Mouse (Mus musculus): ENCODE measurements at regions not wholly inside any gene's neighbourhood (a gene's known extent, or its start where the extent isn't known, plus 50 kb on each side); places are given as distances from the start of the nearest gene placed in this dataset.
A peak's percentile ranks its signal among the peaks of the same experiment; 100 is the strongest.

- Histone ChIP-seq H3K9ac (ENCODE audit: low read length) (no peak overlapping the region), H3K27ac (ENCODE audit: low read depth, low read length) (no peak overlapping the region), H3K27me3 (ENCODE audit: control insufficient read depth, insufficient read depth, low read length) (no peaks in the 10 kb centered on the region), H3K4me1 (replicated peaks; ENCODE audit: control insufficient read depth, insufficient read depth, low read length) (peaks cover 8% of the 10 kb centered on the region), H3K36me3 (ENCODE audit: control insufficient read depth, insufficient read depth, low read length) (no peaks in the 10 kb centered on the region), H3K4me3 (ENCODE audit: low read depth, low read length) (no peak overlapping the region), H3K9me3 (ENCODE audit: control insufficient read depth, low read length) (no peaks in the 10 kb centered on the region), H3K4me2 (ENCODE audit: low read depth, low read length, severe bottlenecking) (no peak overlapping the region)
- ATAC-seq (replicated peaks; ENCODE audit: low FRiP score) (no peak), DNase-seq (ENCODE audit: low spot score) (no peak)
- 88% methylated on average over 1 of the region's 1 CpGs for WGBS
Observed at GRCm38 (mm10) chr7:117134869-117135268, 245.9 kb upstream of the Xylt1 start.

- H3K4me1 ChIP-seq (replicated peaks; ENCODE audit: control insufficient read depth, insufficient read depth, low read length), result peaks cover 18% of the 10 kb centered on the region
- WGBS, result 79% methylated on average over 1 of the region's 1 CpGs
- ATAC-seq (replicated peaks; ENCODE audit: low FRiP score) (no peak), DNase-seq (ENCODE audit: low spot score) (no peak)
- H3K36me3 ChIP-seq (ENCODE audit: control insufficient read depth, insufficient read depth, low read length), result no peaks in the 10 kb centered on the region
- H3K4me3 ChIP-seq (ENCODE audit: low read depth, low read length), result no peak overlapping the region
- no peaks in the 10 kb centered on the region for H3K27me3 ChIP-seq (ENCODE audit: control insufficient read depth, insufficient read depth, low read length)
- no peak overlapping the region for H3K9ac ChIP-seq (ENCODE audit: low read length)
- no peaks in the 10 kb centered on the region for H3K9me3 ChIP-seq (ENCODE audit: control insufficient read depth, low read length)
- no peak overlapping the region for H3K27ac ChIP-seq (ENCODE audit: low read depth, low read length)
- no peak overlapping the region for H3K4me2 ChIP-seq (ENCODE audit: low read depth, low read length, severe bottlenecking)
Observed at GRCm38 (mm10) chr7:117138681-117139080, 242.1 kb upstream of the Xylt1 start.

DNA sequence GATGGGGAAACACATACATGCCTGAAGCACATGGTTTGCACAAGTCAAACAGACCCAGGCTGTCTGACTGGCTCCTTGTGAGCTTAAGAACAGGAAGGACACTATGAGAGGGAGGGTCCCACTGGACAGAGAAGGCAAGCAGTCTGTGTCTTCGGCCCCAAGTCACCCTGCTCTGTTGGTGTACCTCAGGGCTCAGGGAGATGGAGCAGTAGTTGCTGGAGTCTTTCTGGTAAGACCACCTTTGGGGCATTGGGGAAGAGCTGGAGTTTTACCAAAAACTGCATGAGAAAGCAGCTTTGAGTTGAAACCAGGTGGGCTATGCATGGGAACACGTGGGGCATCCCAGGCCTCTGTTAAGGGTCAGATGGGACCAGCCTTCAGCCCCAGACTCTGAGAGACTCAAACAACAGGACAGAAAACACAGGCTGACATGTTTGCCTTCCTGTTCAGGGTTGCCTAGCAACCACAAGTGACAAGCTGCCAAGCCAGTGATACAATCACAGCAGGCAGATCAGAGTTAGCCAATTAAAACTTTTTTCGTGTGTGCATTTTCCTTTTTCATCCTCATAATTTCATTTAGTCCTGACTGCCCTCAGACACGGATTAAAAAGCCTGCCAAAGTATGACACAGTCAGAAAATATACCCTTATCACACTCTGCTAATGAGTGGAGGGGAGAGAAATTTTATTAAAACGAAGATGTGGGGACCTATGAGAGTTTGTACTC is 241.4 kb upstream of the Xylt1 start:
- peak overlapping the region; percentile 31; the same call in 1 of the 2 replicates for H3K4me2 ChIP-seq (ENCODE audit: low read depth, low read length, severe bottlenecking)
- ATAC-seq (replicated peaks; ENCODE audit: low FRiP score), result peak; percentile 94

GRCm38 (mm10) chr7:117139971-117140247 is 240.9 kb upstream of the Xylt1 start:
- peaks cover 18% of the 10 kb centered on the region for H3K4me1 ChIP-seq (replicated peaks; ENCODE audit: control insufficient read depth, insufficient read depth, low read length)
- no peak overlapping the region for H3K9ac ChIP-seq (ENCODE audit: low read length)
- no peaks in the 10 kb centered on the region for H3K36me3 ChIP-seq (ENCODE audit: control insufficient read depth, insufficient read depth, low read length)
- WGBS, result 50% methylated on average over 1 of the region's 1 CpGs
- peak overlapping the region; percentile 31; the same call in 1 of the 2 replicates for H3K4me2 ChIP-seq (ENCODE audit: low read depth, low read length, severe bottlenecking)
- no peaks in the 10 kb centered on the region for H3K27me3 ChIP-seq (ENCODE audit: control insufficient read depth, insufficient read depth, low read length)
- DNase-seq (ENCODE audit: low spot score) (no peak), ATAC-seq (replicated peaks; ENCODE audit: low FRiP score) (peak; percentile 60)
- H3K27ac ChIP-seq (ENCODE audit: low read depth, low read length), result peak overlapping the region; percentile 70
- no peaks in the 10 kb centered on the region for H3K9me3 ChIP-seq (ENCODE audit: control insufficient read depth, low read length)
- H3K4me3 ChIP-seq (ENCODE audit: low read depth, low read length), result no peak overlapping the region

More for the DNA sequence above, 241.4 kb upstream of the Xylt1 start:
- Histone ChIP-seq H3K27ac (ENCODE audit: low read depth, low read length) (peak overlapping the region; percentile 70), H3K4me1 (replicated peaks; ENCODE audit: control insufficient read depth, insufficient read depth, low read length) (peaks cover 18% of the 10 kb centered on the region), H3K4me3 (ENCODE audit: low read depth, low read length) (no peak overlapping the region), H3K9me3 (ENCODE audit: control insufficient read depth, low read length) (no peaks in the 10 kb centered on the region), H3K9ac (ENCODE audit: low read length) (no peak overlapping the region), H3K36me3 (ENCODE audit: control insufficient read depth, insufficient read depth, low read length) (no peaks in the 10 kb centered on the region), H3K27me3 (ENCODE audit: control insufficient read depth, insufficient read depth, low read length) (no peaks in the 10 kb centered on the region)
- DNase-seq (ENCODE audit: low spot score), result peak; percentile 79
- 13% methylated on average over 5 of the region's 5 CpGs for WGBS

GRCm38 (mm10) chr7:117146809-117147208 is 234.0 kb upstream of the Xylt1 start:
- H3K27ac ChIP-seq (ENCODE audit: low read depth, low read length), result no peak overlapping the region
- 92% methylated on average over 7 of the region's 7 CpGs for WGBS
- no peaks in the 10 kb centered on the region for H3K27me3 ChIP-seq (ENCODE audit: control insufficient read depth, insufficient read depth, low read length)
- H3K36me3 ChIP-seq (ENCODE audit: control insufficient read depth, insufficient read depth, low read length), result no peaks in the 10 kb centered on the region
- DNase-seq (ENCODE audit: low spot score) (no peak), ATAC-seq (replicated peaks; ENCODE audit: low FRiP score) (no peak)
- H3K9me3 ChIP-seq (ENCODE audit: control insufficient read depth, low read length), result no peaks in the 10 kb centered on the region
- no peak overlapping the region for H3K4me2 ChIP-seq (ENCODE audit: low read depth, low read length, severe bottlenecking)
- H3K4me1 ChIP-seq (replicated peaks; ENCODE audit: control insufficient read depth, insufficient read depth, low read length), result 0 out of 2 replicates have a peak, but pooled peaks cover 3% of the 10 kb centered on the region
- H3K9ac ChIP-seq (ENCODE audit: low read length), result no peak overlapping the region
- H3K4me3 ChIP-seq (ENCODE audit: low read depth, low read length), result no peak overlapping the region

DNA sequence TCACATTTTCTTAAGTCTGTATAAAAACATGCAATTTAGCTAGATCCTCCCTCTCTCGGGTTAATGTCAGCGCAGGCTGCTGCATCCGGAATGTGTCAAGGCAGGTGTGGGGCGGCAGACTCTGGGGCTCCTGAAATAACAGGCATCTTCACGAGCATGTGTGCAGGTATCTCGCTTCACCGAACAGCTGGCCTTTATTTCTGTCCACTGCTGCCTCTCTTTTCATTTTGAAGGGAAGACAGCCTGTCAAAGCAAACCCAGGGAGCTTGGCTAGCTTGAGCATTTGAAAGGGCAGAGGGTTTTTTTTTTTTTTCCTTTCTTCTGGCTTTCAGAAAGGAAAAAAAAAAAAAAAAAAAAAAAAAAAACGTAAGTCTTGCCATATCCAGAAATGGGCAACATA is 230.4 kb upstream of the Xylt1 start:
- Histone ChIP-seq H3K9me3 (ENCODE audit: control insufficient read depth, low read length) (no peaks in the 10 kb centered on the region), H3K9ac (ENCODE audit: low read length) (no peak overlapping the region), H3K36me3 (ENCODE audit: control insufficient read depth, insufficient read depth, low read length) (no peaks in the 10 kb centered on the region), H3K4me1 (replicated peaks; ENCODE audit: control insufficient read depth, insufficient read depth, low read length) (0 out of 2 replicates have a peak, but pooled peaks cover 3% of the 10 kb centered on the region), H3K27ac (ENCODE audit: low read depth, low read length) (no peak overlapping the region), H3K4me3 (ENCODE audit: low read depth, low read length) (no peak overlapping the region), H3K27me3 (ENCODE audit: control insufficient read depth, insufficient read depth, low read length) (no peaks in the 10 kb centered on the region), H3K4me2 (ENCODE audit: low read depth, low read length, severe bottlenecking) (no peak overlapping the region)
- no peak for DNase-seq (ENCODE audit: low spot score)
- no peak for ATAC-seq (replicated peaks; ENCODE audit: low FRiP score)
- WGBS, result 44% methylated on average over 8 of the region's 8 CpGs

- H3K36me3 ChIP-seq (ENCODE audit: control insufficient read depth, insufficient read depth, low read length), result no peaks in the 10 kb centered on the region
- no peaks in the 10 kb centered on the region for H3K27me3 ChIP-seq (ENCODE audit: control insufficient read depth, insufficient read depth, low read length)
- no peak overlapping the region for H3K9ac ChIP-seq (ENCODE audit: low read length)
- no peak overlapping the region for H3K27ac ChIP-seq (ENCODE audit: low read depth, low read length)
- ATAC-seq (replicated peaks; ENCODE audit: low FRiP score) (no peak), DNase-seq (ENCODE audit: low spot score) (no peak)
- H3K4me1 ChIP-seq (replicated peaks; ENCODE audit: control insufficient read depth, insufficient read depth, low read length), result 0 out of 2 replicates have a peak, but pooled peaks cover 3% of the 10 kb centered on the region
- 87% methylated on average over 5 of the region's 5 CpGs for WGBS
- H3K4me3 ChIP-seq (ENCODE audit: low read depth, low read length), result no peak overlapping the region
- no peak overlapping the region for H3K4me2 ChIP-seq (ENCODE audit: low read depth, low read length, severe bottlenecking)
- H3K9me3 ChIP-seq (ENCODE audit: control insufficient read depth, low read length), result no peaks in the 10 kb centered on the region
Observed at GRCm38 (mm10) chr7:117153826-117154550, 226.8 kb upstream of the Xylt1 start.

- H3K27ac ChIP-seq (ENCODE audit: low read depth, low read length), result no peak overlapping the region
- H3K36me3 ChIP-seq (ENCODE audit: control insufficient read depth, insufficient read depth, low read length), result no peaks in the 10 kb centered on the region
- ATAC-seq (replicated peaks; ENCODE audit: low FRiP score), result no peak
Observed at GRCm38 (mm10) chr7:117161193-117161908, 219.4 kb upstream of the Xylt1 start.

More at GRCm38 (mm10) chr7:117161193-117161908, 219.4 kb upstream of the Xylt1 start:
- WGBS, result 66% methylated on average over 3 of the region's 3 CpGs
- Histone ChIP-seq H3K4me1 (replicated peaks; ENCODE audit: control insufficient read depth, insufficient read depth, low read length) (no peaks in the 10 kb centered on the region), H3K4me2 (ENCODE audit: low read depth, low read length, severe bottlenecking) (no peak overlapping the region), H3K27me3 (ENCODE audit: control insufficient read depth, insufficient read depth, low read length) (no peaks in the 10 kb centered on the region), H3K9me3 (ENCODE audit: control insufficient read depth, low read length) (no peaks in the 10 kb centered on the region), H3K9ac (ENCODE audit: low read length) (no peak overlapping the region), H3K4me3 (ENCODE audit: low read depth, low read length) (no peak overlapping the region)
- DNase-seq (ENCODE audit: low spot score), result no peak

Measured in forebrain, embryonic 11.5 days (tissue).